Mouse (Mus musculus): ENCODE measurements around the gene Gm45717.

Gene Gm45717

DNA sequence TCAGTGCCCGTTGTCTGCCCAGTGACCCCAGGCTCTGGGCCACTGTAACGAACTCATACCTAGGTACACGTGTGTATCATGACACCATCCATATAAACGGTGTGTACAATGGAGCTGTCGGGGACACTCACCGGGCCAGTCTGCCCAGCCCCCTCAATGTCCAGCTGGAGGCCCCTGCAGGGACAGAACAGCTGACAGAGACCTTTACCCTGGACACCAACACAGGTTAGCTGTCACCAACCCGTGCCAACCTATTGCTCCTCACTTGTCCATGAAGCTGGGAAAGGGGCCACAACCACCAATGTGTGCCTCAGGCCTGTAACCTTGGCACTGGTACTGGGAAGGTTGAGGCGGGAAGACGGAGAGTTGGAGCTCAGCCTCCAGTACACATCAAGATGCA lies 13.4 kb downstream of the Gm45717 start:
- DNase-seq: no peak

DNA sequence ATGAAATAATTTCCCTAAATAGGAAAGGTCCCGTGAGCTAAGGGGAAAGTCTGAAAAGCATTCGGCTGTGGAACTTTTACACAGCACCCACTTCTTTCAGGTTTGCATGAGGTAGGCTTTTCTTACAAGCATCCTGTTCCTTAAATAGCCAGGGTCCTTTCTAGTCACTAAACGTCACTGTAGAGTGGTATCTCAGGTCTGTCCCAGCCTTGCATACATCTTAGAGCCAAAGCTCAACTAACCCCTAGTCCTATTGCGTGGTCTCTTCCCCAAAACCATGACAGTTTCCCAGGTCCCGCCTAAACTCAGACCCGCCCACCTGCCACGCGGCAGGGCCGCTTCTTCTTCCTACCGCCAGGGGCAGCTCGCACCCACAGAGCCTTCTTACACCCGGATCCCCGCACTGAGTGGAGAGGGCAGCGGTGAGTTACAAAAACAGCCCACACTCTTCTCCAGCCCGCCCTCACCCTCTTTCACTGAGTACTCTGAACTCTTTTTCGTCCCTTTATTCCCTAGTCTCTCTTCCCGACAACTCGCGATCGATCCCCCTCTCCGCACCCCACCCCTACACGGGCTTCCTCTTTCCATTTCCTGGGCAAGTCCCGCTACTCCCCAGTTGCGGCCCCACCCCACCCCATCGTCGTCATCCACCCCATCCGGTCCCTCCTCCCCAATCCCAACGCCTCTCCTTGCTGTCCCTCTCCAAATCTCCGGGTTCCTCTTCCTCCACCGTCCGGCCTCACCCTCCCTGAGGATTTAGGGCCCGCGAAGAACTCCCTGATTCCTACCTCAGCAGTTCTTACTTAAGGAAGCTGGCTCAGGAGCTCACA lies 14.3 kb downstream of the Gm45717 start, which contains the start of gene Pgghg:
Pgghg (plus strand) TSS at position 170 of the 830 bp plus-strand sequence.
- peak; percentile 56 to 58 for DNase-seq

DNA sequence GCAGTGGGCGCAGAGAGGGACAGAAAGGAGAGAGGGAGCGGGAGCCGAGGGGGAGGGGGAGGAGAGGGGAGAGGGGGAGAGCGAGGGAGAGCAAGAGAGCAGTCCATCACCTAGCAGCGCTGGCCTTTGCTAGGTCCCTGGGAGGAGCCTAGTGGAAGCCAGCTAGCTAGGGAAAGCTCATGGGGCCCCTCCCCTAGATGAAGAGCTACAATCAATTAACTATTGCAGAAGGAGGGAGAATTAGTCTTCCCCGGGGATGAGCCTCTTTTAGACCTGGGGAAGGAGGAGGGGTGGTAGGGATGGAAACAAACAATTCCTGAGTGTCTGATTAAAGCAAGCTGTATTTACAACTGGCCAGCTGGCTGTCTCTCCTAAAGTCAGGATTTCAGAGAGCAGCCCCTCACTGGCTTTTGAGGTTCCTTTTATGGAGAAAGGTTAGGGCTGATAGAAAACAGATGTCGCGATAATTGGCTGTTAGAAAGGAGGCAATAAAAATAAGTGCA lies 16.0 kb downstream of the Gm45717 start:
- no peak for DNase-seq

DNA sequence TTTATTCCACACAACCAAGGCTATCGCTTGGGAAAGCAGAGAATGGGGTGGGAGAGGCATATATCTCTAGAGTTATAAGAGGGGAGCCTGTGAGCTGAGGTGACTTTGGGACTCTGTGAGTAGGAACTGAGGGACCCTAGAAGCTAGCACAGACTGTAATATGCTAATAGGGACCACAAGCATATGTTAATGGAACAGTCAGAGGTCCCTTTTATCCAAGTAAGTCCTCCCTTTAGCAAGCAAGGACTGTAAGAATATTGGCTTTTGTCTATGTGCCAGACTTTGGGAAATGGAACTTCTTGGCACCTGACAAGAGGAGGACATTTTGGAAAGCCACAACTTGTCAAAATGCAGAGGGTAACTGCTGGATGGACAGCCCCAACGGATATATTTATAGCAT lies 16.8 kb downstream of the Gm45717 start:
- DNase-seq: no peak

DNA sequence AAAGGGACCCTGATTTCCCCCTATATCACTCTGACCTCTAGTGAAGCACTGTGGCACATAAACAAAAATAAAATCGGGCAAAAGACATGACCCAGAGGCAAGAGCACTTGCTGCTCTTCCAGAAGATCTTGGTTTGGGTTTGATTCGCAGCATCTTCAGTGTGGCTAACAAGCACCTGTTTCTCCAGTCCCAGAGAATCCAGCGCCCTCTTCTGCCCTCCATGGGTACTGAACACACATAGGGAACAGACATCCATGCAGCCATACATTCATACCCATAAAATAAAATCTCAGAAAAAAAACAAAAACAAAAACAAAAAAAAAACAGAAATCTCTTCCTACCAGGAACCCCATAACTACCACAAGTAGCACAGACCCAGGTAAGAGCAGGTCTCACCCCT lies 17.3 kb downstream of the Gm45717 start:
- DNase-seq: no peak

- DNase-seq: no peak
These were observed 28.6 kb downstream of the Gm45717 start for GRCm38 (mm10) chr7:140927181-140927580.

GRCm38 (mm10) chr7:140923070-140923775 lies 32.5 kb downstream of the Gm45717 start:
- DNase-seq: no peak

- peak; percentile 85 to 88 for DNase-seq
These were observed 33.2 kb downstream of the Gm45717 start for GRCm38 (mm10) chr7:140922398-140923069.

DNA sequence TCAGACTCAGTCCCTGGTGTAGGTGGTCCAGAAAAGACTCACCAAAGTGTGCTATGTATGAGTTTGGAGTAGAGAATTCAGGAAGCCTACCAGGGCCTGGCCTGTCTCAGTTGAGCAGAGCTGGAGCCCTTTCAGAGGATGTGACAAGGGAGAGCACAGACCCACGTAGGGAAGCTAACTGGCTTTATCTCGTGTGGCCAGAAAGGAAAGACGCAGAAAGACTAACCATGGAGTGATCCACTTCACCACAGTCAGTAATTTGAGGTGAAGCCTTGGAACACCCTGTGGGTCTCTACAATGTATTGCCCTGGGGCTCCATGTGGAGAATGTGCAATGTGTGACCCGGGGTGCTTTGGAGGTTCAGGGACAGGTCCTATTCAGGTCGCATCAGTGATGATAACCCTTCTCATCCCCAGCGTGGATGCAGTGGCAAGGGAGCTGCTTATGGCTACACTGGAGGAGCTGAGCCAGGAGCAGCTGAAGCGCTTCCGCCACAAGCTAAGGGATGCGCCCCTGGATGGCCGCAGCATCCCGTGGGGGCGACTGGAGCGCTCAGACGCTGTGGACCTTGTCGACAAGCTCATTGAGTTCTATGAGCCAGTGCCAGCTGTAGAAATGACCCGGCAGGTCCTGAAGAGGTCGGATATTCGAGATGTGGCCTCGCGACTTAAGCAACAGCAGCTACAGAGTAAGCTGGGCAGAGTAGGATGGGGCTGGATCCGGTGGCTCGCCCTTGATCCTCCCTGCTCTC lies 34.3 kb downstream of the Gm45717 start:
- DNase-seq: no peak

DNA sequence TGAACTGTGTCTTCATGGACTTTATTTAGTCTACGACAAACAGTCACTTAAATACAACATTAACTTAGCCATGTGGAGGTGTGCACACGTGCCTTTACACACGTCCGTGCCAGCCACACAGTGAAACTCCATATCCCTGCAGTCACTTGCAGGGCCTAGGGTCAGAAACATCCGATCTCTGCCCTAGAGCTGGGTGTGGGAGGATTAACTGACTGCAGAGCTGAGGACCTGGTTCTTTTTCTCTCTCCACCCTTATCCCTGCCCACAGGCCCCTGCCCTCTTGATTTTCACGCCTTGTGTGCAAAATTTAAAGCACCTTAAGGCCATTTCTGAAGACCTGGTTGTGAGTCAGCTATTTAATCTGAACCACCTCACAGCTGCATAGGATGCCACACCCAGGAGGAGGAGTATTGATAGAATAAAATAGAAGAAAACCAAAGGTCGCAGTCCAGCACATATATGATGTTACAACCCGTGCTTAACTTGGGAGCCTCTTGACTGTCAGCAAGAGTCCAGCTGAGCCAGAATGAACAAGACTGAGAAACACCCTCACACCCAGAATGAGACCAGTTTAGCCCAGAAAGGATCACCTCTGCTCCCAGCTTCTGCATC lies 35.2 kb downstream of the Gm45717 start, which contains the start of gene Nlrp6:
Nlrp6 (plus strand) TSS at position 485 of the 612 bp plus-strand sequence.
- DNase-seq: no peak

- DNase-seq: no peak
These were observed 35.8 kb downstream of the Gm45717 start for GRCm38 (mm10) chr7:140919911-140920310.

- DNase-seq: no peak
These were observed 41.6 kb downstream of the Gm45717 start for GRCm38 (mm10) chr7:140914031-140914690.

DNA sequence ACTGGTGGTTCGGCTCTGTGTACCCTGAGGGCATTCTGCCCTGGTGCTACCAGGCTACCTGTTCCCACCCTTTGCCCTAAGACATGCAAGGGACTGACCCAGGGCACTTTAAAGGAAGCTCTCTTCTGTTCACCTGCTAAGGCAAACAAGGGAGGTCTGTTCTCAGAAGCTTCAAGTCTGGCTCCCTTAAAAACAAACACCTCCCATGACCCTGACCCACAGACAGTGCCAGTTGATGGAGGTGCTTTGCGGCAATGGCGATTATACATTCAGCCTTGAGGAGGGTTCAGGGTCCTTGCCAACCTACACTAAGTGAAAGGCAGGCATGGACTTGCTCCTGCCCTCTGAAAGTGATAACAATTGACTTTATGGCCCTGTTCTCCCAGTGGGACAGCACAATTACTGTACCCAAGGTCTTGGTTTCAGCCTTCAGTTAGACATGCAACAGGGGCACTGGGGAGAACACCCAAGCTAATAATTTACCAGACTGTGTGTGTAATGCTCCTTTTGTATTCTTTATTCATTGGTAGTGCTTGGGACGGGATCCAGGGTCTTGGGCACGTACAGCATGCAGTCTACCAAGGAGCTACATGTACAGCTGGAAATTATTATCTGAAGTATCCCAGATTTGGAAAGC lies 42.8 kb downstream of the Gm45717 start:
- DNase-seq: no peak

DNA sequence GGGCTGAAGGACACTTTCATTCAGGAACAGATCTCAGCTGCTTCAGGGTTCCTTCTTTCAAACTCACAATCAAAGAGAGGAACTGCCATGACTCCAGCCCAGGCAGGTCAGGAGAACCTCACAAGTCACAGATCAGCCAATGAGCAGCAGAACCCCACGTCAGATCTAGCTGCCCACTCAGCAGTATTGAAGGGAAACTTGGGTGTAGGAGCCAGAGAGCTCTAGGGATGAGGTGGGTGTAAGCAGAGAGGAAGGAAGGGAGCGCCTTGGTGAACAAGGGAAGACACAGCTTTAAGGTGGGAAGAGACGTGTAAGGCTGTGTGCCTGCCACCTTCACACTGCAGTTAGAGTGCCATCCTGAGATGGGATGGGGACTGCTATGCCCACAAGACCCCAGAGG lies 43.4 kb downstream of the Gm45717 start:
- DNase-seq: no peak

DNA sequence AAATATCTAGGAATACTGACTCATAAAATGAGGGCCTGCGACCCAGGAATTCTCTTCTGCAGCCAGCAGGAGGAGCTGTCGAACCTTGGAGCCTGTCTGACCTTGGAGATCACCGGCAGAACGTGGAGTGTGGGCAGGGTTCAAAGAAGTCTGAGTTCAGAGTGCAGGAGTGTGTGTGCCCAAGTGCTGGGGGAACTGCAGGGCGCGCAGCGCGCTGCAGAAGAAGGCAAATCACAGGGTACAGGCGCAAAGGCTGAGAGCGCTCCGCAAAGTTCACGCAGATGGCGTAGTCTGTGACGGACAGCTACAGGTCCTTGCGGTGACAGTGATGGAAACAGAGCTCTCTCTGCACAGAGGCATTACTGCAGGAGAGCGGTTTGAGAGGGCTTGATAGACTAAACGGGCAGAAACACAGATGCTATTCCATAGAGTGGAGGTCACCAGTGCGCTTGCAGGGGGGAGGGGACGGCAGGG lies 47.1 kb downstream of the Gm45717 start:
- DNase-seq: peak; percentile 73 to 79

DNA sequence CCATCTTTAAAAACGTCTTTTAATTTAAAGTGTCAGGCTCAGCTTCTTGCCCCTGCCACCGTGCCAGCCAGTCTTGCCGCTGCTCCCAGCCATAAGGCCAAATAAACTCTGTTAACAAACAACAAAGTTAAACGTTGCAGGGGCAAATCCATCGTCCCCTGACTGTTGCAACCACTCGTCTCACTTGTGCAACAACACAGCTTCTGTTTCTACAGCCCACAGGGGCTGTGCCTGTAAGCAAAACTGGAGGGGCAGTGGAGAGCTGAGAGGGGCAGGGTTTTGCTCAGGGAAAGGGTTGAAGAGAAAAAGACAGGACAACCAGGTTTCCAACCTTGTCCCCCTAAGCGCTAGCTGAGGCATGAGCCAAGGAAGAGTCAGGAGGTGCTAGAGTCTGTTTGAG lies 47.6 kb downstream of the Gm45717 start:
- DNase-seq: no peak

- DNase-seq: no peak
These were observed 48.0 kb downstream of the Gm45717 start for GRCm38 (mm10) chr7:140907697-140908096.

DNA sequence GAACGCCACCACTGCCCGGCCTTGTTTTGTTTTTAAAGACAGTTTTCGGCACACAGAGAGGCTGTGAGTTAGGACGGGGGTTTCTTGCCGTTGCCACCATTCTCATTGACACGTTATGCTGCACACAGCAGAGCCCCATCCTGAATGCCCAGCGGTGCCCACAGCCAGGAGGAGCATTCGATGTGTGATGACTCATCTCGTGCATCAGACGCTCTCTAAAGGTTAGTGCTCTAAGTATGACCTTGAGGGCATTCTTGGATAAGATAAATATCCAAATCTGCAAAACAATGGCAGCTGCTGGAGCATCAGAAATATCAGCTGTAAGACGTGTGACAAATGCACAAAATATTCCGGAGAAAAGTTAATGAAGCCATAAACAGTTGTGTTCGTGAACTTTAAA lies 48.6 kb downstream of the Gm45717 start:
- no peak for DNase-seq

DNA sequence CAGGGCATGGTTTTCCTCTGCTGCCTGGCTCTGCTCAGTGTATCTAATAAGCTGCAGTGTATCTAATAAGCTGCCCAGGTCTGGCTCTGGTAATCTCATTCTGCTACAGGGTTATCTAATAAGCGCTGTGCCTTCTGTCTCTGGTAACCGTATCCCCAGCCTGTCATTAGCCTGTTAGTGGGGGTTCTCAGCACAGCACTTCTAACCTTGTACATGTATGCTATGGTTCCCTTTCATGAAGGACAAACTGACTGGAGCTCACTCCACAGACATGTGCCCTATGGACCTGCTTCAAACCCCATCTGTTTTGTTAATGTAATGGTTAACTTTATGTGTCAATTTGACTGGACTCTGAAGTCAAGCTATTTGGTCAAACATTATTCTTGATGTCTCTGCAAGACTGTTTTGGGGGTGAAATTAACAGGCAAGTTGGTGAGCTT lies 50.1 kb downstream of the Gm45717 start:
- no peak for DNase-seq

DNA sequence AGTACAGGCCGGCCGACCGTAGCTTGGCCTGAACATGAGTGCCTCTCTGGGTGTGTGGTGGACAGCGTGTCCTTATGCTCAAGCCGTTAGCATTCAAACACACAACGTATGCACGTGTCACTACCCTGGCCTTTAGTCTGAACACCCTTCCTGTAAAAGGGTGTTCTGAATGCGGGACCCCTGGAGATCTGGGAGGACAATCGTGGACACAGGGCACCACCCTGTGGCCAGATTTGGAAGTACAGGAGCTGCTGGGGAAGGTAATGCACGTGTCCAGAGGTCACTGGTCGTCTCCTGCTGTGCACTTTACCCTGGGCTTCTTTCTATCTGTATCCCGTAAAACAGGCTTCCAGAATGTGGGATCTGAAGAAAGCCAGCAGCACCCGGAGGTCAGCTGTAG lies 52.5 kb downstream of the Gm45717 start:
- peak; percentile 81 to 84 for DNase-seq
